Mouse (Mus musculus): ENCODE results near the gene Oas1e.

The Oas1e gene

DNA sequence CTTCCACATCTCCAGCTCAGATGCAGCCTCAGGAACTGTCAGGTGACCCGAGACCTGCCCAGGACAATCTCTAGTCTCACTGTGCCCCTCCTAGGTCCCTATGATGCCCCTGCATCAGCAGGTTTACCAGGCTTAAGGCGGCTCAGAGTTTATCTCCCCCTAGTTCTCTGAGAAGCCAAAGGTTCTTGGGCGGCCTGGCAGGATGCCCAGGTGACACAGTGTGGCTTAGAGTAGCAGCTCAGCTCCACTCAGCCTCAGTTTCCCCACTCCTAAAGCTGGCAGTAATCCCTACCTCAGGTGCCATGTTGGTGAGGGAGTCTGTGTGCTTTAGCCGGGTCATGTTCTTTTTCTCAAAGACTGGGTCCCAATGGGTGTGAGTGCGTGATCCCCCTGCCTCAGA lies 18.5 kb downstream of the Oas1e start:
- DNase-seq (ENCODE audit: low spot score in 2 of 2), result no peak

DNA sequence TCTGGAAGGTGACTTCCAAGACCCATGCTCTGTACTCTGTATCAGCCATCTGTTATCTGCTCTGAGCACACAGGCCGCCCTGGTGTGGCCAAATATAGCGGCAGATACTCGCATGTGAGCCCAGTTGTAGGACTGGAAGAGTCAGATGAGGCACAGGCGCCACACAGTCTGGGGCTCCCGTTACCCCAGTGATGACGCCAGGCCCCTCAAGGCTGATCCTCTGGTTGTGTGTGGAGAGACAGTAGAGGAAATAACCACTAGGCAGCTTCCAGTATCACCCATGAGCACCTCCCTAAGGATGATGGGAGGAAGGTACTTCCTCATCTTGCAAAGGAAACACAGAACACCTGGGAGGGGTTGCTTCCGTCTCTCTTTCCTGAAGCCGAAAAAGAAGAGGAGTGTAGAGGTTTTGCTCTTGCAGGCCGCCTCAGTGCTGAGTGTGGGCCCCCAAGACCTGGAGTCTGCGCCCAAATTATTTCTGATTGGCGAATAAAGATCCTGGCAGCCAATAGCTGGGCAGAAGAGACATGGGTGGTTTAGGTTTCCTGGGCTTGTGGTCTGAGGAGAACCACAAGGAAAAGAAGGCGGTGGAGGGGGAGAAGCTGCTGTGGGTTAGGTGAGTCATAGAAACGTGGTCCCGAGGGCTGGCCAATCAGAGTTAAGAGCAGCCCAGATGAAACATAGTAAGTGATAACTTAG lies 19.9 kb downstream of the Oas1e start:
- DNase-seq (ENCODE audit: low spot score in 2 of 2), result no peak

DNA sequence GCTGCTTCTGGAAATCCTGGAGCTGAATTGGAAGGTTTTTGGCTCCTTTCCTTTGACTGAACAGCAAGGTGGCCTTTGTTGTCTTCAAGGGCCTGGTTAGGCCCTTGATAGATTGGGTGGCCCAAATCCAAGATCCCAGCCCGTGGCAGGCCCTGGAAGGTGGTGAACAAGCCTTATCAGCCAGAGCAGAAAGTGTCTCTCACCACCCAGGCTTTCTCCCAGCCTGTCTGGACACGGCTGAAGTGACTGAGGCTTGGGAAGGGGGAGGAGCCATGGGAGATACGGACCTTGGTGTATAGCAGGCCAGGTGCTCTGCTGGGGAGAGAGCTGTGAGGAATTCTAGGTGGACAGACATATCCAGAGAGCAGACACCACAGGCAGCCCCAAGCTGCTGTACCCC lies 25.9 kb downstream of the Oas1e start:
- DNase-seq (ENCODE audit: low spot score in 2 of 2), result no peak

DNA sequence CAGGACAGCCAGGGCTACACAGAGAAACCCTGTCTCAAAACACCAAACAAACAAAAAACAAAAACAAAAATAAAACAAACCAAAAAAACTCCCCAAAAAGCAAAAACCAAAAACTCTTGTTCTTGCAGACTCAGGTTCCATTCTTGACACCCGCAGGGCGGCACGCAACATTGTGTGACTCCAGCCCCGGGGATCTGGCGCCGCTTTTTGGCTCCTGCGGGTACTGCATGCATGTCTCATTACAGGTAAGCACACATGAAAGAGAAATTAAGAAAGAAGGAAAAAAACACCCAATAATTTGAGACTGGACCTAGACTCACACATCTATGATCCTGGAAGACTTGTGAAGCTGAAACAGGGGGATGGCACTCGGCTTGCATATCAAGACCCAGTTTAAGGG lies 30.3 kb downstream of the Oas1e start:
- DNase-seq (ENCODE audit: low spot score in 2 of 2), result no peak

DNA sequence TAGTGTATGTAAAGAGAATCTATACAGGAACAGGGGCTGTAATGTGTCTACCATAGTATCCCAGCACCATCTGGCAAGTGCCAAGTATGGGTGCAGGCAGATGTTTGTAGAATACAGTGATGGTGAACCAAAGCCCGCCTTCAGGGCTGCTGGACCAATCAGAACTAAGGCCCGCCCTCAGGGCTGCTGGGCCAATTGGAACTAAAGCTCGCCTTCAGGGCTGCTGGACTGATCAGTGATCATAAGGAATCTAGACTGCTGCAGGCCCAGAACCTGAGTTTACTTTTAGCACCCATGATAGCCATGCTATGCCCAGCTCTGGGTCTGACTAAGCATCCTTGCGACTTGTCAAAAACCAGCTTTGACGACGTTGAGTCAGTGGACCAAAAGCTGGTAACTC lies 33.4 kb downstream of the Oas1e start:
- DNase-seq (ENCODE audit: low spot score in 2 of 2), result no peak

DNA sequence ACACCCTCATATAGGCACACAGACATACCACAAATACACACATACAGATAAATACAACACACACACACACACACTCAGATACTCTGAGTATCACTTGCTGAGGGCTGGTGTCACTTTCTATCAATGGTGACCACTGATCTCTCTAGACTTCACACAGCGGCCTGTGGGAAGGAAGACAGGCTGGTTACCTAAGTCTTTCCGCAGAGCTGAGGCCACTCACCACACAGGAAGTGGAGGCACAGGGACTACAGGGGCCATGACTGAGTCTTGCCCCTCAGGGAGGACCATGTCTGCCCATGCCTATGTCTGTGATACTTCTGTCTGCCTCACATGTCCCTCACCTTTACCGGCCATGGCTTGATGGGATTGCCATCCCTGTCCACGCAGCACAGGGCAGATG lies 41.1 kb downstream of the Oas1e start:
- DNase-seq (ENCODE audit: low spot score in 2 of 2), result no peak

DNA sequence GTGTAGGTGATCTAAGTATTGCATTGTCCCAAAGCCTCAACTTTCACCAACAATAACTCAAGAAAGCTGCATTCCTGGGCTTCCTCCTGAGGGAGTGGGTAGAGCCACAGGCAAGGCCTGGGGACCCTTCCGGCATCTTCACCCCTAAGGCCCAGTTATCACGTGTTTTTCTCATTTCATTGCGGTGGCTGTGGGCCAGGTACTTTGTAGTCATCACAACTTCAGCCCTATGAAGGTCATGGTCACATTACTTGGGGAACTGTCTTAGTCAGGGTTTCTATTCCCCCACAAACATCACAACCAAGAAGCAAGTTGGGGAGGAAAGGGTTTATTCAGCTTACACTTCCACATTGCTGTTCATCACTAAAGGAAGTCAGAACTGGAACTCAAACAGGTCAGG lies 42.5 kb downstream of the Oas1e start:
- no peak for DNase-seq (ENCODE audit: low spot score in 2 of 2)

DNA sequence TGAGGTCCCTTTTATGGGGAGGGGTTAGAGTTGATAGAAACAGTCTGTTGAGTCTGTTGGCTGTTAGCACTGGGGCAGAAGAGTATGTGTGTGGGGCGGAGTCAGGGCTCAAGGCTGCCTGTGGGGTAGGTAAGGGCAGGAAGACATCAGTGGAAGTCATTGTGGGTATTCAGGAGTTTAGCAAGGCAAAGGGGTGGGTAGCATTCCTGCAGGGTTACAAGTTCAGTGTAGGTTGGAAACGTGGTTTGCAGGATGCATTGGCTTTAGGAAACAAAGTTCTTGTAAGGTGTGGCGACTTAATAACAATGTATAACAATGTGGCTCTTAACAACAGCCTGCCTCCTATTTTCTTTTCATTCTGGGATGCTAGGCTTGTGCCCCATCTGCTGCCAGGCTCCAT lies 44.1 kb downstream of the Oas1e start:
- DNase-seq (ENCODE audit: low spot score in 2 of 2), result no peak

DNA sequence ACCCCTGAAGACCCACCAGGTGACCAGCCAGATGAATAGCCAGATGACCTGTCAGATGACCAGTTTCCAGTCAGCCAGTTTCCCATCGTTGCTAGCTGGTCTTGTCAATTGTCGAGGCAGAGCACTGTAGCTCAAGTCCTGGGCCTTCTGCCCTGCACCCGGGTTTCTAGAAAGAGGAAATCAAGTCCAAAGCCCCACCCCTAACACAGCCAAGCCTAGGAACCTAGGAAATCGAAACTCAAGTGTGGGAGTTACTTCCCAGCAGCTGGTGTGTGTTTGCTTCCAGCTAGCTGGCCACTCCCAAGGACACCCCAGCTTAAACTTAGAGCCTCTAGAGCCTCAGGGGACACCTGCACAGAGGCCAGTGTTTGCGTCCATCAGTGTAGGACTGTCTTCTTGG lies 45.6 kb downstream of the Oas1e start, which contains the start of gene Oas2:
Gene Oas2, minus strand, starts transcription at position 166 of the 400 bp plus-strand sequence.
- DNase-seq (ENCODE audit: low spot score in 2 of 2), result no peak

DNA sequence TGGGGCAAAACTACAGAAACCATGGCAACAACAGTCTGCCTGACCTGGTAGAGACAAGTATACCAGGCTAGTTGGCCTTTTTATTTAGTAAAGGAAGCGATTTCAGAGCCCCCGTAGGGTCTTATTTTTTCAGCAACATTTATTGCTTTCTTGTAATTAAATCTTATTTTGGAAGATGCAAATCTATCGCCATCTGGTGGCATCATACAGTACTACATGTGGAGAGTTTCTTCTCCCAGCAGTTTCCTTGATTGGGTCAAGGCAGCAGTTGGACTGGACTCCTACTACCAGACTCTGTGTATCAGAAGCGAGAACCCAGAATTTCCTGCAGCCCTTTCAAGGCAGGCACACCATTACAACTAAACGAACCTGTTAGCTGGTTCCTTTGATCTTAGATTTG lies 48.9 kb downstream of the Oas1e start:
- DNase-seq (ENCODE audit: low spot score in 2 of 2), result peak in 1 of 2 experiments; percentile 31

DNA sequence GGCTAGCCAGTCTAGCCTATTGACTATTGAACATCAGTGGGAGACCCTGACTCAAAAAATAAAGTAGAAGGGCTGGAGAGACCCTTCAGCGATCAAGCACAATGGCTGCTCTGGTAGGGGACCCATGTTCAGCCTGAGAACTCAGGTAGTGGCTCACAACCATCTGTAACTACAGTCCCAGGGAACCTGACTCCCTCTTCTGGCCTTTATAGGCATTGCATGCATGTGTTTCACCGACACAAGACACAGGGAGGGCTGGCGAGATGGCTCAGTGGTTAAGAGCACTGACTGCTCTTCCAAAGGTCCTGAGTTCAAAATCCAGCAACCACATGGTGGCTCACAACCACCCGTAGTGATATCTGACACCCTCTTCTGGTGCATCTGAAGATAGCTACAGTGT lies 53.2 kb downstream of the Oas1e start:
- peak in 1 of 2 experiments; percentile 14 for DNase-seq (ENCODE audit: low spot score in 2 of 2)
